Mouse (Mus musculus) limb, embryonic 14.5 days (tissue): ENCODE results near the gene Lmod2. TPM values are rescaled to one million over a fixed set of nuclear protein-coding genes. Genes with fewer than 3 reads are reported as not detected.

Experiments used
- ATAC-seq: fragments of 200-750 bp; cut with Nextera tagmentation; 2 replicates; pipeline ENCODE4 v1.8.0; 2017; ENCODE audit warnings: low read depth, moderate number of reproducible peaks, moderate TSS enrichment; ENCODE audit not compliant: low FRiP score
- DNase-seq: peaks from one replicate; pipeline ENCODE4 v3.0.0-alpha.2; 2015; ENCODE audit warnings: low spot score
- H3K27ac ChIP-seq: fragments of 300-500 bp; sonication (generic); replicated peaks from 2 replicates; pipeline ENCODE4 v1.5.1; 2014; ENCODE audit warnings: low read depth, mild to moderate bottlenecking, low read length, moderate library complexity, mixed read lengths
- H3K27me3 ChIP-seq: fragments of 300-500 bp; sonication (generic); 2 replicates; pipeline ENCODE4 v1.6.1; 2014; ENCODE audit warnings: low read length, mixed read lengths; ENCODE audit not compliant: control insufficient read depth, insufficient read depth
- H3K36me3 ChIP-seq: fragments of 300-500 bp; sonication (generic); 2 replicates; pipeline ENCODE4 v1.6.1; 2014; ENCODE audit warnings: mild to moderate bottlenecking, low read length, moderate library complexity, mixed read lengths; ENCODE audit not compliant: control insufficient read depth, insufficient read depth
- H3K4me1 ChIP-seq: fragments of 300-500 bp; sonication (generic); 2 replicates; pipeline ENCODE4 v1.6.1; 2014; ENCODE audit warnings: antibody characterized with exemption, low read length, mixed read lengths; ENCODE audit not compliant: control insufficient read depth, insufficient read depth
- H3K4me2 ChIP-seq: fragments of 300-500 bp; sonication (generic); replicated peaks from 2 replicates; pipeline ENCODE4 v1.6.1; 2014; ENCODE audit warnings: low read depth, mild to moderate bottlenecking, low read length, moderate library complexity; ENCODE audit not compliant: severe bottlenecking
- H3K4me3 ChIP-seq: fragments of 300-500 bp; sonication (generic); replicated peaks from 2 replicates; pipeline ENCODE4 v1.5.1; 2014; ENCODE audit warnings: low read length
- H3K9ac ChIP-seq: fragments of 300-500 bp; sonication (generic); 2 replicates; pipeline ENCODE4 v1.6.1; 2014; ENCODE audit warnings: mild to moderate bottlenecking, low read depth, low read length, moderate library complexity; ENCODE audit not compliant: severe bottlenecking
- H3K9me3 ChIP-seq: fragments of 300-500 bp; sonication (generic); 2 replicates; pipeline ENCODE4 v1.6.1; 2016; ENCODE audit warnings: low read length; ENCODE audit not compliant: control insufficient read depth
- POLR2A ChIP-seq: fragments of 200-500 bp; IDR thresholded peaks from 2 replicates; pipeline ENCODE4 v1.8.0; 2012; ENCODE audit warnings: inconsistent platforms, mild to moderate bottlenecking, moderate library complexity, borderline replicate concordance; ENCODE audit not compliant: insufficient read depth, insufficient read length; ENCODE audit errors: extremely low read depth
- WGBS: fragments of 180-500 bp; shearing (Covaris S2); extraction: QIAGEN DNeasy Blood & Tissue Kit; methylation state at CpG from one replicate; pipeline ENCODE4 v1.1.7; 2014; 5-methylcytosine and 5-hydroxymethylcytosine counted together
- polyA plus RNA-seq, 2 experiments: library from polyadenylated mRNA; depleted of rRNA in 1 of 2; stranded (reverse) in 1 of 2; unstranded in 1 of 2; fragments of >200 nt; fragmentation: Nextera tagmentation in 1 of 2; extraction: Ambion mirVana in 1 of 2; gene quantifications; 2 replicates each; pipeline versions ENCODE4 v1.2.1 to v1.2.3; 2012 to 2014

The Lmod2 gene
- polyA plus RNA-seq, 2 experiments = 3.1 to 4.1 TPM

GRCm38 (mm10) chr6:24591525-24592218, 5.9 kb upstream of the Lmod2 start:
- Histone ChIP-seq H3K4me3 (no peak overlapping the region), H3K4me1 (no peaks in the 10 kb centered on the region), H3K27ac (no peak overlapping the region), H3K9me3 (no peaks in the 10 kb centered on the region), H3K4me2 (no peak overlapping the region), H3K9ac (no peak overlapping the region), H3K36me3 (no peaks in the 10 kb centered on the region), H3K27me3 (no peaks in the 10 kb centered on the region)
- ATAC-seq (no peak), DNase-seq (no peak)
- WGBS = 50% methylated on average over 10 of the region's 10 CpGs
- no peak for TF ChIP-seq POLR2A

- Histone ChIP-seq H3K36me3 (no peaks in the 10 kb centered on the region), H3K27ac (no peak overlapping the region), H3K4me1 (no peaks in the 10 kb centered on the region), H3K4me2 (no peak overlapping the region), H3K4me3 (no peak overlapping the region), H3K9ac (no peak overlapping the region), H3K27me3 (no peaks in the 10 kb centered on the region), H3K9me3 (no peaks in the 10 kb centered on the region)
- no peak for DNase-seq
- 93% methylated on average over 6 of the region's 6 CpGs for WGBS
- no peak for ATAC-seq
- TF ChIP-seq POLR2A = no peak
Measured at GRCm38 (mm10) chr6:24599179-24599578, 1.6 kb downstream of the Lmod2 start.

GRCm38 (mm10) chr6:24599639-24600038, 2.1 kb downstream of the Lmod2 start:
- Histone ChIP-seq H3K4me1 (no peaks in the 10 kb centered on the region), H3K27ac (no peak overlapping the region), H3K36me3 (no peaks in the 10 kb centered on the region), H3K9me3 (no peaks in the 10 kb centered on the region), H3K4me2 (no peak overlapping the region), H3K4me3 (no peak overlapping the region), H3K27me3 (no peaks in the 10 kb centered on the region), H3K9ac (no peak overlapping the region)
- TF ChIP-seq POLR2A = no peak
- ATAC-seq = no peak
- 86% methylated on average over 5 of the region's 5 CpGs for WGBS
- DNase-seq = no peak

GRCm38 (mm10) chr6:24600134-24600533, 2.6 kb downstream of the Lmod2 start:
- no peaks in the 10 kb centered on the region for H3K9me3 ChIP-seq
- no peaks in the 10 kb centered on the region for H3K36me3 ChIP-seq
- 79% methylated on average over 6 of the region's 6 CpGs for WGBS
- no peak overlapping the region for H3K4me3 ChIP-seq
- ATAC-seq (no peak), DNase-seq (no peak)
- TF ChIP-seq POLR2A = no peak
- no peak overlapping the region for H3K9ac ChIP-seq
- no peak overlapping the region for H3K4me2 ChIP-seq
- H3K27me3 ChIP-seq = no peaks in the 10 kb centered on the region
- H3K27ac ChIP-seq = no peak overlapping the region
- no peaks in the 10 kb centered on the region for H3K4me1 ChIP-seq

- H3K36me3 ChIP-seq = no peaks in the 10 kb centered on the region
- WGBS = 61% methylated on average over 4 of the region's 4 CpGs
- no peaks in the 10 kb centered on the region for H3K27me3 ChIP-seq
- no peak overlapping the region for H3K27ac ChIP-seq
- DNase-seq = no peak
- no peaks in the 10 kb centered on the region for H3K4me1 ChIP-seq
- H3K9ac ChIP-seq = no peak overlapping the region
- no peaks in the 10 kb centered on the region for H3K9me3 ChIP-seq
- no peak for TF ChIP-seq POLR2A
- H3K4me2 ChIP-seq = no peak overlapping the region
- no peak for ATAC-seq
- H3K4me3 ChIP-seq = no peak overlapping the region
Measured at GRCm38 (mm10) chr6:24600726-24601125, 3.2 kb downstream of the Lmod2 start.
